Mouse (Mus musculus): ENCODE data around the gene Rnf168. TPM values are rescaled to one million over a fixed set of nuclear protein-coding genes. Genes with fewer than 3 reads are reported as not detected.

Gene Rnf168
- total and polyA plus RNA-seq, 2 experiments from 2014 or later, result 26.0 to 42.5 TPM

DNA sequence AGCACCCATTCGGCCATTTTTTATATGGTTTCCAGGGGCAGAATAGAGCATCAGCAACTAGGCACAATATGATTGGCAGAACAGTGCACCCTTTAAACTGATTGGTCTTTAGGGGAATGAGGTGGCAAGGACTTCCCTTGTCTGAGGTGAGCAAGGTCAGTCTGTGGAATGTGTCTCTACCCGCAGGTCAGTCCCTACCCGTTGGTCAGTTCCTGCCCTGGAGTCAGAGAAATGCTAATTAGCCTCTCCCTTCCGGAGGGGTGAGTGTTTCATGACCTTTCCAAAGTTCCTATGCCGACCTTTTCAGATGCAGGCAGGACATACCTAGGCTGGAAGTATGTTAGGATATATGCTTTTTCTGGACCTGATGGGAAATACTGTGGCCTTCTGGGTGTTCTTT, 35.1 kb downstream of the Rnf168 start:
- H3K4me3 ChIP-seq (ENCODE audit: low read length), result no peak overlapping the region
- H3K27me3 ChIP-seq (ENCODE audit: insufficient read depth, low read length), result no peaks in the 10 kb centered on the region
- H3K4me1 ChIP-seq (ENCODE audit: insufficient read depth, low read length), result no peaks in the 10 kb centered on the region
- H3K36me3 ChIP-seq (ENCODE audit: insufficient read depth, low read length), result no peaks in the 10 kb centered on the region
- H3K4me2 ChIP-seq (ENCODE audit: low read depth, low read length), result no peak overlapping the region
- TF ChIP-seq CTCF (IDR thresholded peaks at IDR 0.05; ENCODE audit: low read depth), result no peak
- no peak overlapping the region for H3K9ac ChIP-seq (replicated peaks; ENCODE audit: low read length)
- no peak for ATAC-seq
- 44% methylated on average over 5 of the region's 5 CpGs for WGBS
- H3K27ac ChIP-seq, result no peak overlapping the region
- H3K9me3 ChIP-seq (ENCODE audit: low read length), result no peaks in the 10 kb centered on the region
- DNase-seq (ENCODE audit: low spot score), result no peak

DNA sequence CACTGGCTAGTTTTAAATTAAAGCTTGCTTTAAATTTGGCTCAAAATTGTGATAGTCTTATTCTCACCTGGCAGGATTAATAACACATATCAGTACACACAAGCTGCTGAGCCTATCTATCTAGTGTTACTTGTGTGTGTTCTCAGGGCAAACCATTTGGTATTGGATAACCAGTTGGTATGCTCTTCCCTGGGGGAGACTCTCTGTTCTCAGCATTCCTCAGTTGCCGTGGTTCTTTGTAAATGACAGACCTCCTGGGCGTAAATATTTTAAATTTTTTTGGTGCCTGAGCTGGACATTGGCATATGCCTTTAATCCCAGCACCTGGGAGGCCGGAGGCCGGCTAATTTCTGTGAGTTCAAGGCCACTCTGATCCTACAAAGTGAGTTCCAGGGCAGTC, 35.6 kb downstream of the Rnf168 start:
- Histone ChIP-seq H3K9ac (replicated peaks; ENCODE audit: low read length) (no peak overlapping the region), H3K27me3 (ENCODE audit: insufficient read depth, low read length) (no peaks in the 10 kb centered on the region), H3K9me3 (ENCODE audit: low read length) (no peaks in the 10 kb centered on the region), H3K4me2 (ENCODE audit: low read depth, low read length) (no peak overlapping the region), H3K4me1 (ENCODE audit: insufficient read depth, low read length) (no peaks in the 10 kb centered on the region), H3K4me3 (ENCODE audit: low read length) (no peak overlapping the region), H3K27ac (no peak overlapping the region), H3K36me3 (ENCODE audit: insufficient read depth, low read length) (no peaks in the 10 kb centered on the region)
- WGBS, result 66% methylated on average over 4 of the region's 4 CpGs
- DNase-seq (ENCODE audit: low spot score) (no peak), ATAC-seq (no peak)
- TF ChIP-seq CTCF (IDR thresholded peaks at IDR 0.05; ENCODE audit: low read depth), result no peak

- Histone ChIP-seq H3K9me3 (ENCODE audit: low read length) (no peaks in the 10 kb centered on the region), H3K4me3 (ENCODE audit: low read length) (no peak overlapping the region), H3K4me2 (ENCODE audit: low read depth, low read length) (no peak overlapping the region), H3K36me3 (ENCODE audit: insufficient read depth, low read length) (no peaks in the 10 kb centered on the region), H3K4me1 (ENCODE audit: insufficient read depth, low read length) (no peaks in the 10 kb centered on the region), H3K27me3 (ENCODE audit: insufficient read depth, low read length) (no peaks in the 10 kb centered on the region), H3K27ac (no peak overlapping the region), H3K9ac (replicated peaks; ENCODE audit: low read length) (no peak overlapping the region)
- no peak for ATAC-seq
- WGBS, result 70% methylated on average over 2 of the region's 2 CpGs
- no peak for TF ChIP-seq CTCF (IDR thresholded peaks at IDR 0.05; ENCODE audit: low read depth)
- peak; percentile 5 for DNase-seq (ENCODE audit: low spot score)
These were observed 39.3 kb downstream of the Rnf168 start for GRCm38 (mm10) chr16:32316601-32317000.

- no peaks in the 10 kb centered on the region for H3K4me1 ChIP-seq (ENCODE audit: insufficient read depth, low read length)
- H3K27ac ChIP-seq, result no peak overlapping the region
- DNase-seq (ENCODE audit: low spot score) (no peak), ATAC-seq (no peak)
- TF ChIP-seq CTCF (IDR thresholded peaks at IDR 0.05; ENCODE audit: low read depth), result no peak
- H3K9me3 ChIP-seq (ENCODE audit: low read length), result no peaks in the 10 kb centered on the region
- H3K4me3 ChIP-seq (ENCODE audit: low read length), result no peak overlapping the region
- no peak overlapping the region for H3K4me2 ChIP-seq (ENCODE audit: low read depth, low read length)
- no peaks in the 10 kb centered on the region for H3K36me3 ChIP-seq (ENCODE audit: insufficient read depth, low read length)
- no peaks in the 10 kb centered on the region for H3K27me3 ChIP-seq (ENCODE audit: insufficient read depth, low read length)
- no peak overlapping the region for H3K9ac ChIP-seq (replicated peaks; ENCODE audit: low read length)
- WGBS, result 44% methylated on average over 7 of the region's 7 CpGs
These were observed 46.7 kb downstream of the Rnf168 start for GRCm38 (mm10) chr16:32323953-32324352.

DNA sequence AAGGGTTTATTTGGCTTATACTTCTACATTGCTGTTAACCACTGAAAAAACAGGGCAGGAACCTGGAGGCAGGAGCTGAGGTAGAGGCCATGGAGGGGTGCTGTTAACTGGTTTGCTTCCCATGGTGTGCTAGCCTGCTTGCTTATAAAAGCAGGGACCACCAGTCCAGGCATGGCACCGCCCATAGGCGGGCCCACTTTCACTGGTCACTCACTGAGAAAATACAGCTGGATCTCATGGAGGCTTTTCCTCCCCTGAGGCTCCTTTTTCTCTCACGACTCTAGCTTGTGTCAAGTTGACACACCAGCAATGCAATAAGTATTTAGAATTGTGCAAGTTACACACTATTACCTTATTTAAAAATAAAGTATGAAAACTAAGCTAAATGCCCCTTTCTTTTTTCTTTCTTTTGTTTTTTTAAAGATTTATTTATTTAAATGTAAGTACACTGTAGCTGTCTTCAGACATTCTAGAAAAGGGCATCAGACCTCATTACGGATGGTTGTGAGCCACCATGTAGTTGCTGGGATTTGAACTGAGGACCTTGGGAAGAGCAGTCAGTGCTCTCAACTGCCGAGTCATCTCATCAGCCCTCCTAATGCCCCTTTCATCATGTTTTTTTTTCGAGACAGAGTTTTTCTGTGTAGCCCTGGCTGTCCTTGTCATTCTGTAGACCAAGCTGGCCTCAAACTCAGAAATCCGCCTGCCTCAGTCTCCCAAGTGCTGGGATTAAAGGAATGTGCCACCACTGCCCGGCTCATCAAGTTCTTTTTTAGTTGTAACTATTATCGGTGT, 53.8 kb downstream of the Rnf168 start:
- DNase-seq (ENCODE audit: low spot score), result no peak
- Histone ChIP-seq H3K27me3 (ENCODE audit: insufficient read depth, low read length) (no peaks in the 10 kb centered on the region), H3K4me1 (ENCODE audit: insufficient read depth, low read length) (no peaks in the 10 kb centered on the region), H3K27ac (no peak overlapping the region; the same call in 1 of the 2 replicates), H3K4me2 (ENCODE audit: low read depth, low read length) (peak overlapping the region; percentile 66), H3K36me3 (ENCODE audit: insufficient read depth, low read length) (no peaks in the 10 kb centered on the region), H3K9ac (replicated peaks; ENCODE audit: low read length) (no peak overlapping the region), H3K4me3 (ENCODE audit: low read length) (peak overlapping the region; percentile 100), H3K9me3 (ENCODE audit: low read length) (no peaks in the 10 kb centered on the region)
- ATAC-seq, result no peak
- 52% methylated on average over 9 of the region's 9 CpGs for WGBS
- no peak for TF ChIP-seq CTCF (IDR thresholded peaks at IDR 0.05; ENCODE audit: low read depth)

GRCm38 (mm10) chr16:32332040-32332555, 54.8 kb downstream of the Rnf168 start, which contains the start of gene Ubxn7:
TSS of gene Ubxn7 (plus strand) at chr16:32332257.
- H3K27ac ChIP-seq, result peak within 1 kb of the TSS; percentile 96
- no peaks in the 10 kb centered on the region for H3K27me3 ChIP-seq (ENCODE audit: insufficient read depth, low read length)
- under 1% methylated on average over 47 of the region's 52 CpGs for WGBS
- H3K9ac ChIP-seq (replicated peaks; ENCODE audit: low read length), result peak within 1 kb of the TSS; percentile 98
- H3K36me3 ChIP-seq (ENCODE audit: insufficient read depth, low read length), result no peaks in the 10 kb centered on the region
- H3K4me2 ChIP-seq (ENCODE audit: low read depth, low read length), result peak within 1 kb of the TSS; percentile 66
- TF ChIP-seq CTCF (IDR thresholded peaks at IDR 0.05; ENCODE audit: low read depth), result no peak; the same call in 1 of the 2 replicates
- H3K4me1 ChIP-seq (ENCODE audit: insufficient read depth, low read length), result no peaks in the 10 kb centered on the region
- H3K4me3 ChIP-seq (ENCODE audit: low read length), result peak within 1 kb of the TSS; percentile 100
- DNase-seq (ENCODE audit: low spot score) (peak; percentile 98), ATAC-seq (peak; percentile 99)
- H3K9me3 ChIP-seq (ENCODE audit: low read length), result no peaks in the 10 kb centered on the region

Data from hindbrain, postnatal 0 days (tissue).